Mouse (Mus musculus) natural killer cell, adult 2 months (primary cell): Measurements from ENCODE around the gene Traf1.

Experiments
- DNase-seq, 2 experiments: peaks; one replicate each; pipeline ENCODE4 v3.0.0; 2022; ENCODE audit warnings: low spot score in 2 of 2

The Traf1 gene

DNA sequence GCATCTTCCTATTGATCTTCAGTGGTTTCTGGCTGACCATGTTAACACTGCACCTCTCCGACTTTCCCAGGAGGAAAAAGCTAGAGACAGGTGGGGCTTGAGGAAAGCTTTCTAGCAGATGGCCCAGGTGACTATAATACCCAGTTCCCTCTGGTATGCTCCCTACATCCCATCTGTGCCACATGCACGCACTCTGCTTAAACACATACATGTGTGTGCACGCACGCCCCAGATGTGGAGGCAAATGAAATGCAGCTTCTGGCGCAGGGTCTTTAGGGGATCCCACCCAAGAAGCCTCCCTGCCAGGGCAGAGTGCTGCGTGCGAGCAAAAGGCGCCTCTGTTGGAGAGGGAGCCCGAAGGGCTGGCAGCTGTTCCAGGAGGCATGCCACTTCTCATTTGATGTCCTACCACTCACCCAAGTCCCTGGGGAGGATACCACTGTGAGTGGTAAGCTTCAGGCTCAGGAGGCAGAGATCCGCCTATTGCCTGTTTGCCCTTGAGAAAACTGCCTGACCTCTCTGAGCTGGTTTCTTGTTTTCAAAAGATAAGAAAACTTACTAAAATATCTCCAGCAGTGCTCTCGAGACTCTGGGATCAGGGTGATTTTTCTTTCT is 20.4 kb downstream of the Traf1 start:
- DNase-seq = no peak

- no peak for DNase-seq
These were observed 21.3 kb downstream of the Traf1 start for GRCm38 (mm10) chr2:34940246-34940645.

- DNase-seq = peak; percentile 45 to 53
These were observed 23.0 kb downstream of the Traf1 start for GRCm38 (mm10) chr2:34938269-34939208.

GRCm38 (mm10) chr2:34937460-34937859 is 24.1 kb downstream of the Traf1 start:
- DNase-seq = no peak

DNA sequence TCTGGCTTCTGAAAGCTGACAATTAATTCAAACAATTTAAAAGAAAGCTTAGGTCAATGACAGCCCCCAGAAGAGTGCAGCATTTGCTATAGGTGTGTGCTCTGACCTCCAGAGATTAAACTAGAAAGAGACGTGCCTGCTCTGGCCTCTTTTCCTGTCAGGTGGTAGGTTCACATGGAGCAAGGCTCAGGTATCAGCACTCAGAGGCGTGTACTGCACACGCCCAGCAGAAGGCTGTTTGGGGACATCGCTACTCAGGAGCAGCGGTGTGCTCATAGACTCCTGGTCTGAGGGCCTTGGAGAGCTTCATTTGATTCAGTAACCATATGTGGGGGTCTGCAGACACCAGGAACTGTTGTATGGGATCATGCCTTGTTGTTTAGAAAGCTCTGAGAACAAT is 34.3 kb downstream of the Traf1 start:
- DNase-seq = no peak

DNA sequence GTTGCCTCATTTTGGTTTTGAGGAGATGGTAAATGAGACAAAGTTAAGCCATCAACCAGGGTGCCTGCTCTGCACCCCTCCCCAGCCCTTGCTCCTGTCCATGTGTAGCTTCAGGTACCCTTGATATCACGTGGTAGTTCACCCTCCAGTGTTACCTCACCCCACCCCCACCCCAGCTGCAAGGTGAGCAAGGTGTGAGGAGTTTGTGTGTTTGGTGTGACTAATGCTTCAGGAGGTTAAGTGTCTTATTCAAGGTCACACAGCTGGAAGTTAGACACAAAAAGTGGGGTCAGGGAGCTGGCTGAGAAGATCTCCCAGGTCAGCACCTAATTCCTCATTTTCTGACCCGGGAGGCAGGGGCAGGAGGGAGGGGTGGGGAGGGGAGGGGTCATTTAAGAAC is 38.8 kb downstream of the Traf1 start:
- DNase-seq = no peak

DNA sequence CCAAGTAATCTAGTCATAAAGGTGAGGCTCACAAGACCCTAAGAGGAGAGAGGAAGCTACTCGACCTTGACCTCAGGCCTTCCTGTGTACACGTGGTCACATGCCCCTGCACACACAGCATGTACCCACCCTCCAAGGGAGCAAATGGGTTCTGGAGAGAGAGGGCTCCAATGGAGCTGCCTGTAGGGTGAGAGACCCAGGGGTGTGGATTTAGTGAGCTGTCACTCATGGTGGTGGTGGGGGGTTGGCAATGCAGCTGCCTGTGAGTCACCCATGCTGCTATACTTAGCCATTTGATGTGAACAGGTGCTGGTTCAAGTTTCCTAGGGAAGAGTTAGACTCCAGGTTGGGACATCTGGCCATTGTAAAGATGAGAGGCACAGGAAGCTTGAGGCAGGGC is 41.4 kb downstream of the Traf1 start:
- DNase-seq = peak in 1 of 2 experiments; percentile 19

- no peak for DNase-seq
These were observed 46.5 kb downstream of the Traf1 start for GRCm38 (mm10) chr2:34915103-34915502.

DNA sequence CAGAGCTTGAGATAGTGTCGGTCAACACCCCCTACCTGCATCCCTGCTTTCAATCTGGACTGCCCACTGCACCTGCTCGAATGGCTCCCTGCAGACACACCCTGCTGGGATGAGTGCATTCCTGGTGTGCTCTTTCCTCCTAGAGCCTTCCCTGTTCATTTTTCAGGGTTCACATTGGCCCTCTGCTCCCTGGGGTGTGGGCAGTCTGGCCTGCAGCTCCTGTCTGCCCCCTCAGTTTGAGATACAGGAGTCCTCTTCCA is 46.8 kb downstream of the Traf1 start:
- DNase-seq = no peak

DNA sequence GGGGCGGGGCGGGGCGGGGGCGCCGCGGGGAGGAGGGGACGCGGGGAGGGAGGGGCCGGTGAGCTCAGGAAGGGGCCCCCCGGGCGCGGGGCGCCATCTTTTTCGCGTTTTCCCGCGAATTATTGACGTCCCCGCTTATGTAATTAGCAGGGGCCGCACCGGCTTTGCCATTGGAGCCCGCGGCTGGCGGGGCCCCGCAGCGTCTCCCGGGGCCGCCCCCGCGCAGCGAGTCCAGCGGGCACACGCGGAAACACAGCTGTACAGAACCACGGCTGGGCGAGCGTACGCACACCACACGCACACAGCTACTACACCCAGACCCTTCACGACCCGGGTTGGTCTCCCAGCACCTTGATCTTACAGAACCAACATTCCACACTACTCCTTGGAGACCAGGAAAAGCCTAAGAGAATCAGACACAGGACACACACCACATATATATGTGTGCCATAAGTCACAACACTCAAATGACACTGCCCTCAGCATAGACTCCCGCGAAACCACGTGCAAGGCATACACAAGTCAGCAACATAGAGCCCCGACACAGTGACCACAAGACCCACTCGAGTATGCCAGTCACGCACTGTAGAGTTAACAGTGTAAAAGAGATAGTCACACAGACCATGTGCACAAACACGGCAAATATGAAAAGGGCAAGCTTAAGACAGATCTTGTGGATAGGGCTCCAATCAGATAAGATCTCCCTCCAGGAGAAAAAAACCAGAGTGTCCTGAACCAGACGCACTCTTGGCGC is 47.3 kb downstream of the Traf1 start:
- peak; percentile 38 to 53 for DNase-seq

DNA sequence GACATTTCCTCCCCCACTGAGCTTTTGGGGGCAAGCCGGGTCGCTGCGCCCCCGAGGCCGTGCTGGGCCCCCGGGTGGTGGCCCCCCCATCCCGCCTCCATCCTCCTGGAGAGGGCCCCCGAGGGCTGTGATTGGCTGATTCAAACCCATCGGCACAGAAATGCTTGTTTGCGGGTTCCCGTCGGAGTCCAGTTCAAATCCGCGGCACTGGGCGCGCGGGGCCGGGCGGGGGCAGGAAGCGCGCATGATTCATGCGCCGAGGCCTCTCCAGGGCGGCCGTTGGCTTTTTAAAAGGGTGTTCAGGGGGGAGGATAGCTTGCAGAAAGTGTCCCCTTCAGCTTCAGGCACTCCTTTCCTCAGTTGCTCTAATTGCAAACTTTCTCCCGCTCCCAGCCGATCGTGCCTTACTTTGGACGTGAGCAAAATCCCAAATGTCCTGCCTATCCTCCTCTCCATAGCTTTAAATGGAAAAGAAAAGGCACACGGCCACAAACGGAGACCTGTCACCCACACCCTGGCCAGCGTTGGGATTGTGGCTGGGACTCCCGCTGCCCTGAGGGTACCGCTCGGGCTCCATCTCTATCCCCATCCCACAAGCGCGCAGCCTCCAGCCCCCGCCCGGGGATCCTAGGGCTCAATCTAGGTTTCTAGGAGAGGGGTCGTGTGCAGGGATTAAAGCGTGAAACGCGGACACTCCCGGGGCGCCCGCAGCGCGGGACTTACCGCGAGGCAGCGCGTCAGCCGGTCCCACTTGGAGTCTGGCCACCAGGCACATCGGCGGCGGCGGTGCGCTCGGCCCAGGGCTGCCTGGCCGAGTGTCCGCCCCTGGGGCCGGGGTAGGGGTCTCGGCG is 48.1 kb downstream of the Traf1 start, which contains the start of gene Phf19:
Phf19 (minus strand) TSS at position 809 of the 851 bp plus-strand sequence.
- peak; percentile 62 to 63 for DNase-seq

- DNase-seq = no peak
These were observed 49.0 kb downstream of the Traf1 start for GRCm38 (mm10) chr2:34912613-34913012.

DNA sequence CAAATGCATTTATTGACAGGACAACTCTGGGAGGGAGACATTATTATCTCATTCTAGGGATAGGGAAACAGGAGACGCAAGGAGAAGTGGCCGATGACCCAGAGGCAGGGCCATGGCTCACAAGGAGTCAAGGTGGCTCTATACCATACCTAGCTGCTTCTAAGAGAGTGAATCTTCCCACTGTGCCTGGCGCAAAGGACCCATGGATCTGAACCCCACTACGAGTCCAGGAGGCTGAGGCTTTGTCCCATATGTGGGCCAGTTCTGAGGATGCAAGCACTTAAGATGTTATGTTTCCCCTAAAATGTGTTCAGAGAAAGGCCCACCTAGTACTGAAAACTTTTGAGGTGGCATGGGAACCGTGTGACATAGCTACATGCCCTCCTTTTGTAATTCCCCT is 49.7 kb downstream of the Traf1 start:
- no peak for DNase-seq

GRCm38 (mm10) chr2:34909719-34910118 is 51.9 kb downstream of the Traf1 start:
- no peak for DNase-seq

DNA sequence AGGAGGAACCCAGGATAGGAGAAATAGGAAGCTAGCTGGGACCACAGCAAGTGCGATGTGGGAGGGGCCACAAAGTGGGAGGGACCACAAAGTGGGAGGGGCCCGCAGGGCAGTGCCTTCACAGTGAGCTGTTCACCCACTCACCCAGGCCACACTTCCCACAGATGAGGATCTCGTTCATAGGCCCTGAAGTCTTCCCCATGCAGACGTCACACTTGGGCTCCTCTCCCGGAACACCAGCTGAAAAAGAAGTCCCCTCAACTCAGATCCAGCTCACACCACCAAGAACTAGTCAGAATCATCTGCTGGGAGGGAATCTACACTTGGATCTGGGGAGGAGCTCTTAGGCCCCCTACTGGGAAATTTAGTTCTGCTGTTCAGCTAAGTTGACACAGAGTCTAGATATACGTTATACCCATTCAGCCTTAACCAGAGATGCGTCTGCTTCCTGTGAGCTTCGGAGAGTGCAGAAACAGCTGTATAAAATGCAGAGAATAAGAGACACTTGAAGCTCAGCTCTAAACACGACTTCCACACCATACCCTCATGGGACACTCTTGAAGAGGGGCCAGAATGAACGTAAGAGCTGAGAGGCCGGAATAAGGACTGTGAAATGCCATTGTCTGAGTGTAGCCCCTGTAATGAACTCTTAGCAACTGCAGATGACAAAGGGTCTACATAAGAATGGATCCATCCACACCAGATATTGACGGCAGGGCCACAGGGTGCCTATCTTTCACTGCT is 54.5 kb downstream of the Traf1 start:
- peak; percentile 44 to 75 for DNase-seq

DNA sequence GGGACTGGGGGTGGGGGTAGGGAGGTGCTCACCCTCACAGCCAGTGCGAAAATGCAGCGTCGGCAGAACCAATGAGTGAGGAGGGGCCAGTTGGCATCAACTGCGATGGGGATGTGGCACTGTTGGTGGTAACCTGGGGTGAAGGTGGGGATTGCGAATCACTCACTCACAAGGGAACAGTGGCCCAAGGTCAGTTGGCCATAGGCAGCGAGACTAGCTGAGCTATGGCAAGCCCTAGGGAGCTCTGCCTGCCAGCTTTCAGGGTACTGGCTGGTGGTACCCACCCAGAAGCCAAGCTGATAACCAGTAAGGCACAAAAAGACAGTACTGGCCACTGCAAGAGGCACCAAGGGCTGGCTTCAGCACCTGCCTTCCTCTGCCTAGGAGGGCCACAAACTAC is 55.1 kb downstream of the Traf1 start:
- no peak for DNase-seq

DNA sequence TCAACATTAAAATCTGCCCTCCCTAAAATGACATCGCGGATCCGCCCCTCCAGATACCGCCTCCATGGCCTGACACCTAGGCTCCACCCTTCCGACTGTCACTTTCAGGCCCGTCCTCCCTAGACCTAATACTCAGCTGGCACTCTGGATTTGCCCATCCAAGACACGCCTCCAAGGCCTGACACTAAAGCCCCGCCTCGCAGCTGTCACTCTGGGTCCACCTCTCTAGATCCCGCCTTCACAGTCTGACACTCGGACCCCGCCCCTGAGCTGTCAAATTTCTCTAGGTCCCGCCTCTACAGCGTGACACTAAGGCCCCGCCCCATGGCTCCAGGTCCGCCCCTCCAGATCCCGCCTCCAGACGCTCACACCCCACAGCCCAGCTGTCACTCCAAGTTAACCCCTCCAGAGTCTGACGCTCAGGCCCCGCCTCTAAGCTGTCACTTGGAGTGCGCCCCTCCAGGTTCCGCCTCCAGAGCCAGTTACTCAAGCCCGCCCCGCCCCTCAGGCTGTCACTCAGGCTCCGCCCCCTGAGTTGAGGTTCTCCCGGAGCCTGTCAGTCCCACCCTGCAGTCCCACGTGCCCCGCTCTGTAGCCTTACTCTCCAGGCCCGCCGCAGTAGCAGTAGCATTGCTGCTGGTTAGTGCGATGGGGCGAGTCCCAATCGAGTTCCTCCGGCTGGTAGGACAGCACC is 56.6 kb downstream of the Traf1 start:
- DNase-seq = peak; percentile 98 to 99

GRCm38 (mm10) chr2:34903652-34904405 is 57.7 kb downstream of the Traf1 start:
- no peak for DNase-seq

- no peak for DNase-seq
These were observed 58.4 kb downstream of the Traf1 start for GRCm38 (mm10) chr2:34903191-34903590.

GRCm38 (mm10) chr2:34902731-34903130 is 58.8 kb downstream of the Traf1 start:
- no peak for DNase-seq
